Mouse (Mus musculus) MEL (cell line): ENCODE data around the gene Agap2. TPM values are rescaled to one million over a fixed set of nuclear protein-coding genes. Genes with fewer than 3 reads are reported as not detected.

ENCODE experiments used
- DNase-seq: peaks from one replicate; pipeline ENCODE4 v3.0.0; 2011; ENCODE audit warnings: low read depth, low spot score
- H3K27ac ChIP-seq: 2 replicates; pipeline ENCODE4 v1.5.1; 2012; ENCODE audit warnings: low read depth, mild to moderate bottlenecking, control low read depth, low read length, moderate library complexity; ENCODE audit not compliant: control insufficient read depth
- H3K27me3 ChIP-seq, 2 experiments: fragments of 150-350 bp in 1 of 2; sonication (generic) in 1 of 2; 2 replicates each; pipeline ENCODE4 v1.6.1; 2012; ENCODE audit warnings: low read length in 2 of 2, mild to moderate bottlenecking in 2 of 2, improper control_type of control experiment in 1 of 2, moderate library complexity in 1 of 2; ENCODE audit not compliant: insufficient read depth in 2 of 2, control insufficient read depth in 1 of 2
- H3K36me3 ChIP-seq, 2 experiments: 2 replicates each; pipeline ENCODE4 v1.6.1; 2012 to 2014; ENCODE audit warnings: low read length in 2 of 2, improper control_type of control experiment in 1 of 2, inconsistent platforms in 1 of 2, mild to moderate bottlenecking in 1 of 2; ENCODE audit not compliant: insufficient read depth in 2 of 2, control insufficient read depth in 1 of 2
- H3K4me1 ChIP-seq, 2 experiments: fragments of 150-350 bp in 1 of 2; sonication (generic) in 1 of 2; 2 replicates each; pipeline ENCODE4 v1.6.1; 2012; ENCODE audit warnings: low read length in 2 of 2, improper control_type of control experiment in 1 of 2, mild to moderate bottlenecking in 1 of 2; ENCODE audit not compliant: insufficient read depth in 2 of 2, control insufficient read depth in 1 of 2
- H3K4me3 ChIP-seq, 2 experiments: fragments of 150-350 bp in 1 of 2; sonication (generic) in 1 of 2; 2 replicates each; pipeline ENCODE4 v1.5.1; 2012; ENCODE audit warnings: low read depth in 2 of 2, low read length in 2 of 2, mild to moderate bottlenecking in 2 of 2, moderate library complexity in 2 of 2, control low read depth in 1 of 2, improper control_type of control experiment in 1 of 2; ENCODE audit not compliant: control insufficient read depth in 1 of 2, insufficient read depth in 1 of 2
- H3K79me2 ChIP-seq: 2 replicates; pipeline ENCODE4 v1.6.1; 2012; ENCODE audit warnings: mild to moderate bottlenecking, low read length, moderate library complexity; ENCODE audit not compliant: control insufficient read depth, poor library complexity, insufficient read depth
- H3K9ac ChIP-seq: 2 replicates; pipeline ENCODE4 v1.6.1; 2012; ENCODE audit warnings: low read depth, mild to moderate bottlenecking, control low read depth, low read length, moderate library complexity; ENCODE audit not compliant: control insufficient read depth, poor library complexity, severe bottlenecking
- H3K9me3 ChIP-seq: fragments of 150-350 bp; sonication (generic); replicated peaks from 2 replicates; pipeline ENCODE4 v1.6.1; 2012; ENCODE audit warnings: mild to moderate bottlenecking, low read length, improper control_type of control experiment, moderate library complexity; ENCODE audit not compliant: insufficient read depth
- BHLHE40 ChIP-seq: IDR thresholded peaks from 2 replicates; pipeline ENCODE4 v1.6.1; 2012; ENCODE audit warnings: low read depth, mild to moderate bottlenecking, inconsistent platforms, low read length, improper control_type of control experiment, borderline replicate concordance
- CHD2 ChIP-seq: IDR thresholded peaks from 2 replicates; pipeline ENCODE4 v1.6.1; 2011; ENCODE audit warnings: low read length, improper control_type of control experiment
- CTCF ChIP-seq, 3 experiments: IDR thresholded peaks in 2 of 3; conservative IDR thresholded peaks in 1 of 3; 2 replicates each; pipeline ENCODE4 v1.5.1; 2011 to 2012; ENCODE audit warnings: low read length in 3 of 3, low read depth in 2 of 3, mild to moderate bottlenecking in 2 of 3, improper control_type of control experiment in 1 of 3, inconsistent platforms in 1 of 3, mixed read lengths in 1 of 3, moderate library complexity in 1 of 3; ENCODE audit not compliant: control insufficient read depth in 1 of 3, insufficient read depth in 1 of 3, poor library complexity in 1 of 3, severe bottlenecking in 1 of 3
- ELF1 ChIP-seq: IDR thresholded peaks from 2 replicates; pipeline ENCODE4 v1.6.1; 2014; ENCODE audit warnings: low read depth, mild to moderate bottlenecking, inconsistent platforms, low read length, improper control_type of control experiment, moderate library complexity
- JUND ChIP-seq: IDR thresholded peaks from 2 replicates; pipeline ENCODE4 v1.6.1; 2011; ENCODE audit warnings: low read depth, mild to moderate bottlenecking, improper control_type of control experiment, low read length
- KAT2A ChIP-seq: conservative IDR thresholded peaks from 2 replicates; pipeline ENCODE4 v1.6.1; 2012; ENCODE audit warnings: low read depth, low read length, improper control_type of control experiment, inconsistent platforms
- MYC ChIP-seq: IDR thresholded peaks from 2 replicates; pipeline ENCODE4 v1.6.1; 2011; ENCODE audit warnings: low read depth, mild to moderate bottlenecking, low read length, improper control_type of control experiment, moderate library complexity
- NRF1 ChIP-seq: IDR thresholded peaks from 2 replicates; pipeline ENCODE4 v1.6.1; 2014; ENCODE audit warnings: low read depth, mild to moderate bottlenecking, inconsistent platforms, low read length, improper control_type of control experiment, moderate library complexity; ENCODE audit not compliant: poor library complexity, insufficient read depth, severe bottlenecking
- RAD21 ChIP-seq: IDR thresholded peaks from 2 replicates; pipeline ENCODE4 v1.6.1; 2011; ENCODE audit warnings: mild to moderate bottlenecking, low read depth, low read length, improper control_type of control experiment
- RCOR1 ChIP-seq: IDR thresholded peaks from 2 replicates; pipeline ENCODE4 v1.6.1; 2012; ENCODE audit warnings: low read depth, mild to moderate bottlenecking, inconsistent platforms, low read length, improper control_type of control experiment
- SMC3 ChIP-seq: IDR thresholded peaks from 2 replicates; pipeline ENCODE4 v1.6.1; 2011; ENCODE audit warnings: low read depth, low read length, improper control_type of control experiment
- TAL1 ChIP-seq: IDR thresholded peaks from 2 replicates; pipeline ENCODE4 v1.6.1; 2012; ENCODE audit warnings: mild to moderate bottlenecking, inconsistent platforms, low read length, moderate library complexity, mixed read lengths
- TBP ChIP-seq: IDR thresholded peaks from 2 replicates; pipeline ENCODE4 v1.8.0; 2011; ENCODE audit warnings: low read depth, low read length, improper control_type of control experiment
- TCF12 ChIP-seq: IDR thresholded peaks from 2 replicates; pipeline ENCODE4 v1.6.1; 2014; ENCODE audit warnings: low read depth, mild to moderate bottlenecking, inconsistent platforms, low read length, improper control_type of control experiment, moderate library complexity
- ZMIZ1 ChIP-seq: IDR thresholded peaks from 2 replicates; pipeline ENCODE4 v1.6.1; 2012; ENCODE audit warnings: low read depth, mild to moderate bottlenecking, inconsistent platforms, low read length, improper control_type of control experiment, moderate library complexity
- ZNF384 ChIP-seq: IDR thresholded peaks from 2 replicates; pipeline ENCODE4 v1.6.1; 2012; ENCODE audit warnings: low read depth, mild to moderate bottlenecking, inconsistent platforms, low read length, improper control_type of control experiment
- polyA plus RNA-seq, 2 experiments: library from polyadenylated mRNA; stranded (reverse) in 1 of 2; unstranded in 1 of 2; fragments of >175 nt in 1 of 2; fragments of >200 nt in 1 of 2; gene quantifications; 2 replicates each; pipeline versions ENCODE4 v1.2.1 to v1.2.4; 2012; ENCODE audit warnings: low replicate concordance in 2 of 2, low read depth in 1 of 2; ENCODE audit not compliant: insufficient read length in 2 of 2, insufficient read depth in 1 of 2, missing spikeins in 1 of 2
- total RNA-seq: library from RNA; depleted of rRNA; stranded (reverse); fragments of 300-350 nt; gene quantifications from 2 replicates; pipeline ENCODE4 v1.2.3, GENCODE M21; 2012

The Agap2 gene
- total and polyA plus RNA-seq, 3 experiments, result 0.04 to 0.46 TPM; not detected in 1

GRCm38 (mm10) chr10:127114408-127114807 is 39.3 kb downstream of the Agap2 start:
- TF ChIP-seq TBP, result no peak
- TF ChIP-seq BHLHE40, result no peak
- TF ChIP-seq CHD2, result no peak
- no peak for TF ChIP-seq ZMIZ1
- TF ChIP-seq ELF1, result no peak
- no peak for TF ChIP-seq KAT2A
- TF ChIP-seq JUND, result no peak
- no peak for TF ChIP-seq TCF12
- no peak for TF ChIP-seq TAL1
- no peak for TF ChIP-seq RCOR1
- TF ChIP-seq SMC3, result no peak
- H3K9me3 ChIP-seq, result no peaks in the 10 kb centered on the region
- H3K27me3 ChIP-seq, result no peaks in the 10 kb centered on the region
- H3K27ac ChIP-seq, result no peak overlapping the region
- no peaks in the 10 kb centered on the region for H3K4me1 ChIP-seq
- DNase-seq, result no peak
- no peaks in the 10 kb centered on the region for H3K79me2 ChIP-seq
- H3K4me3 ChIP-seq, result no peak overlapping the region
- no peak overlapping the region for H3K9ac ChIP-seq
- H3K36me3 ChIP-seq, result no peaks in the 10 kb centered on the region

GRCm38 (mm10) chr10:127115068-127115467 is 40.0 kb downstream of the Agap2 start:
- H3K9ac ChIP-seq, result no peak overlapping the region
- H3K9me3 ChIP-seq, result no peaks in the 10 kb centered on the region
- peak; percentile 80 for DNase-seq
- TF ChIP-seq RAD21 (peak; percentile 37), SMC3 (peak; percentile 54), TBP (peak; percentile 95), MYC (no peak), ZNF384 (peak; percentile 79), CTCF (IDR thresholded peaks at IDR 0.05 in 2 of 3, conservative IDR thresholded peaks at IDR 0.05 in 1 of 3; ENCODE audit: control insufficient read depth in 1 of 3, insufficient read depth in 1 of 3, low read depth in 2 of 3, low read length in 3 of 3, poor library complexity in 1 of 3, severe bottlenecking in 1 of 3) (peak; percentile 4 to 55 (median 44); a peak in 4 of 6 replicates), NRF1 (no peak)
- H3K4me3 ChIP-seq, result no peak overlapping the region
- H3K36me3 ChIP-seq, result no peaks in the 10 kb centered on the region
- H3K27me3 ChIP-seq, result no peaks in the 10 kb centered on the region
- H3K4me1 ChIP-seq, result no peaks in the 10 kb centered on the region
- no peaks in the 10 kb centered on the region for H3K79me2 ChIP-seq
- no peak overlapping the region for H3K27ac ChIP-seq
